Mouse (Mus musculus) MEL (cell line): Measurements from ENCODE around the gene Atp5h. TPM values are rescaled to one million over a fixed set of nuclear protein-coding genes. Genes with fewer than 3 reads are reported as not detected.

Experiments used
- DNase-seq: peaks from one replicate; pipeline ENCODE4 v3.0.0; 2011; ENCODE audit warnings: low read depth, low spot score
- H3K27ac ChIP-seq: 2 replicates; pipeline ENCODE4 v1.5.1; 2012; ENCODE audit warnings: low read depth, mild to moderate bottlenecking, control low read depth, low read length, moderate library complexity; ENCODE audit not compliant: control insufficient read depth
- H3K27me3 ChIP-seq, 2 experiments: fragments of 150-350 bp in 1 of 2; sonication (generic) in 1 of 2; 2 replicates each; pipeline ENCODE4 v1.6.1; 2012; ENCODE audit warnings: low read length in 2 of 2, mild to moderate bottlenecking in 2 of 2, improper control_type of control experiment in 1 of 2, moderate library complexity in 1 of 2; ENCODE audit not compliant: insufficient read depth in 2 of 2, control insufficient read depth in 1 of 2
- H3K36me3 ChIP-seq, 2 experiments: 2 replicates each; pipeline ENCODE4 v1.6.1; 2012 to 2014; ENCODE audit warnings: low read length in 2 of 2, improper control_type of control experiment in 1 of 2, inconsistent platforms in 1 of 2, mild to moderate bottlenecking in 1 of 2; ENCODE audit not compliant: insufficient read depth in 2 of 2, control insufficient read depth in 1 of 2
- H3K4me1 ChIP-seq, 2 experiments: fragments of 150-350 bp in 1 of 2; sonication (generic) in 1 of 2; 2 replicates each; pipeline ENCODE4 v1.6.1; 2012; ENCODE audit warnings: low read length in 2 of 2, improper control_type of control experiment in 1 of 2, mild to moderate bottlenecking in 1 of 2; ENCODE audit not compliant: insufficient read depth in 2 of 2, control insufficient read depth in 1 of 2
- H3K4me3 ChIP-seq, 2 experiments: fragments of 150-350 bp in 1 of 2; sonication (generic) in 1 of 2; 2 replicates each; pipeline ENCODE4 v1.5.1; 2012; ENCODE audit warnings: low read depth in 2 of 2, low read length in 2 of 2, mild to moderate bottlenecking in 2 of 2, moderate library complexity in 2 of 2, control low read depth in 1 of 2, improper control_type of control experiment in 1 of 2; ENCODE audit not compliant: control insufficient read depth in 1 of 2, insufficient read depth in 1 of 2
- H3K79me2 ChIP-seq: 2 replicates; pipeline ENCODE4 v1.6.1; 2012; ENCODE audit warnings: mild to moderate bottlenecking, low read length, moderate library complexity; ENCODE audit not compliant: control insufficient read depth, poor library complexity, insufficient read depth
- H3K9ac ChIP-seq: 2 replicates; pipeline ENCODE4 v1.6.1; 2012; ENCODE audit warnings: low read depth, mild to moderate bottlenecking, control low read depth, low read length, moderate library complexity; ENCODE audit not compliant: control insufficient read depth, poor library complexity, severe bottlenecking
- H3K9me3 ChIP-seq: fragments of 150-350 bp; sonication (generic); replicated peaks from 2 replicates; pipeline ENCODE4 v1.6.1; 2012; ENCODE audit warnings: mild to moderate bottlenecking, low read length, improper control_type of control experiment, moderate library complexity; ENCODE audit not compliant: insufficient read depth
- BHLHE40 ChIP-seq: IDR thresholded peaks from 2 replicates; pipeline ENCODE4 v1.6.1; 2012; ENCODE audit warnings: low read depth, mild to moderate bottlenecking, inconsistent platforms, low read length, improper control_type of control experiment, borderline replicate concordance
- CHD1 ChIP-seq: IDR thresholded peaks from 2 replicates; pipeline ENCODE4 v1.6.1; 2012; ENCODE audit warnings: low read depth, mild to moderate bottlenecking, inconsistent platforms, low read length, improper control_type of control experiment
- CHD2 ChIP-seq: IDR thresholded peaks from 2 replicates; pipeline ENCODE4 v1.6.1; 2011; ENCODE audit warnings: low read length, improper control_type of control experiment
- E2F4 ChIP-seq: IDR thresholded peaks from 2 replicates; pipeline ENCODE4 v1.6.1; 2011; ENCODE audit warnings: low read depth, low read length, improper control_type of control experiment, borderline replicate concordance
- ELF1 ChIP-seq: IDR thresholded peaks from 2 replicates; pipeline ENCODE4 v1.6.1; 2014; ENCODE audit warnings: low read depth, mild to moderate bottlenecking, inconsistent platforms, low read length, improper control_type of control experiment, moderate library complexity
- GATA1 ChIP-seq: IDR thresholded peaks from 2 replicates; pipeline ENCODE4 v1.6.1; 2011; ENCODE audit warnings: low read depth, low read length, improper control_type of control experiment
- HCFC1 ChIP-seq: IDR thresholded peaks from 2 replicates; pipeline ENCODE4 v1.6.1; 2012; ENCODE audit warnings: low read depth, mild to moderate bottlenecking, inconsistent platforms, low read length, improper control_type of control experiment, moderate library complexity
- MAFK ChIP-seq: IDR thresholded peaks from 2 replicates; pipeline ENCODE4 v1.6.1; 2011; ENCODE audit warnings: low read depth, mild to moderate bottlenecking, low read length, improper control_type of control experiment, borderline replicate concordance
- MAX ChIP-seq: IDR thresholded peaks from 2 replicates; pipeline ENCODE4 v1.6.1; 2011; ENCODE audit warnings: low read length, improper control_type of control experiment
- MAZ ChIP-seq: IDR thresholded peaks from 2 replicates; pipeline ENCODE4 v1.6.1; 2012; ENCODE audit warnings: low read depth, mild to moderate bottlenecking, inconsistent platforms, low read length, improper control_type of control experiment
- MEF2A ChIP-seq: IDR thresholded peaks from 2 replicates; pipeline ENCODE4 v1.6.1; 2014; ENCODE audit warnings: low read depth, mild to moderate bottlenecking, inconsistent platforms, low read length, improper control_type of control experiment; ENCODE audit not compliant: poor library complexity, insufficient replicate concordance, severe bottlenecking; ENCODE audit errors: extremely low read depth
- NELFE ChIP-seq: IDR thresholded peaks from 2 replicates; pipeline ENCODE4 v1.6.1; 2011; ENCODE audit warnings: low read depth, low read length, improper control_type of control experiment
- POLR2A ChIP-seq, 2 experiments: IDR thresholded peaks; 2 replicates each; pipeline ENCODE4 v1.6.1; 2011 to 2012; ENCODE audit warnings: low read length in 2 of 2, mild to moderate bottlenecking in 2 of 2, control low read depth in 1 of 2, improper control_type of control experiment in 1 of 2, low read depth in 1 of 2, moderate library complexity in 1 of 2; ENCODE audit not compliant: control insufficient read depth in 1 of 2, insufficient read depth in 1 of 2, poor library complexity in 1 of 2
- POLR2AphosphoS2 ChIP-seq: IDR thresholded peaks from 2 replicates; pipeline ENCODE4 v1.6.1; 2011; ENCODE audit warnings: low read length, improper control_type of control experiment
- RCOR1 ChIP-seq: IDR thresholded peaks from 2 replicates; pipeline ENCODE4 v1.6.1; 2012; ENCODE audit warnings: low read depth, mild to moderate bottlenecking, inconsistent platforms, low read length, improper control_type of control experiment
- SIN3A ChIP-seq: IDR thresholded peaks from 2 replicates; pipeline ENCODE4 v1.6.1; 2012; ENCODE audit warnings: low read length, improper control_type of control experiment, inconsistent platforms
- SMC3 ChIP-seq: IDR thresholded peaks from 2 replicates; pipeline ENCODE4 v1.6.1; 2011; ENCODE audit warnings: low read depth, low read length, improper control_type of control experiment
- TAL1 ChIP-seq: IDR thresholded peaks from 2 replicates; pipeline ENCODE4 v1.6.1; 2012; ENCODE audit warnings: mild to moderate bottlenecking, inconsistent platforms, low read length, moderate library complexity, mixed read lengths
- TBP ChIP-seq: IDR thresholded peaks from 2 replicates; pipeline ENCODE4 v1.8.0; 2011; ENCODE audit warnings: low read depth, low read length, improper control_type of control experiment
- ZC3H11A ChIP-seq: IDR thresholded peaks from 2 replicates; pipeline ENCODE4 v1.6.1; 2012; ENCODE audit warnings: low read depth, mild to moderate bottlenecking, inconsistent platforms, low read length, improper control_type of control experiment
- ZMIZ1 ChIP-seq: IDR thresholded peaks from 2 replicates; pipeline ENCODE4 v1.6.1; 2012; ENCODE audit warnings: low read depth, mild to moderate bottlenecking, inconsistent platforms, low read length, improper control_type of control experiment, moderate library complexity
- polyA plus RNA-seq, 2 experiments: library from polyadenylated mRNA; stranded (reverse) in 1 of 2; unstranded in 1 of 2; fragments of >175 nt in 1 of 2; fragments of >200 nt in 1 of 2; gene quantifications; 2 replicates each; pipeline versions ENCODE4 v1.2.1 to v1.2.4; 2012; ENCODE audit warnings: low replicate concordance in 2 of 2, low read depth in 1 of 2; ENCODE audit not compliant: insufficient read length in 2 of 2, insufficient read depth in 1 of 2, missing spikeins in 1 of 2
- total RNA-seq: library from RNA; depleted of rRNA; stranded (reverse); fragments of 300-350 nt; gene quantifications from 2 replicates; pipeline ENCODE4 v1.2.3, GENCODE M21; 2012

Gene Atp5h
- total and polyA plus RNA-seq, 3 experiments, result 525 to 1,715 (median 706) TPM

- no peaks in the 10 kb centered on the region for H3K79me2 ChIP-seq
- TF ChIP-seq POLR2AphosphoS2 (no peak), MAFK (no peak), TBP (no peak)
- TF ChIP-seq, all 39 proteins: peak for 0
- Histone ChIP-seq H3K36me3 (no peaks in the 10 kb centered on the region), H3K4me1 (no peaks in the 10 kb centered on the region), H3K27ac (no peak overlapping the region), H3K9me3 (no peaks in the 10 kb centered on the region), H3K4me3 (no peak overlapping the region), H3K9ac (no peak overlapping the region), H3K27me3 (peaks cover 0 to 9% of the 10 kb centered on the region in 2 experiments; a peak in 2 of 4 replicates)
- no peak for DNase-seq
Measured at GRCm38 (mm10) chr11:115463397-115463796, 43.6 kb upstream of the Atp5h start.

GRCm38 (mm10) chr11:115462243-115462891 is 42.6 kb upstream of the Atp5h start, which contains the start of gene Slc16a5:
Gene Slc16a5 (plus strand): TSS chr11:115462474.
- H3K9ac ChIP-seq, result no peak within 1 kb of the TSS
- peaks cover 0 to 9% of the 10 kb centered on the region in 2 experiments; a peak in 2 of 4 replicates for H3K27me3 ChIP-seq
- no peaks in the 10 kb centered on the region for H3K79me2 ChIP-seq
- TF ChIP-seq MEF2A (no peak), CHD1 (no peak), MAFK (no peak), POLR2AphosphoS2 (no peak), POLR2A (IDR thresholded peaks at IDR 0.05; ENCODE audit: control insufficient read depth in 1 of 2, insufficient read depth in 1 of 2, low read depth in 1 of 2, low read length in 2 of 2, poor library complexity in 1 of 2) (no peak), SIN3A (no peak), HCFC1 (no peak), MAZ (no peak), E2F4 (no peak), NELFE (no peak), MAX (no peak)
- H3K4me3 ChIP-seq, result no peak within 1 kb of the TSS
- no peaks in the 10 kb centered on the region for H3K9me3 ChIP-seq
- no peak within 1 kb of the TSS for H3K27ac ChIP-seq
- peaks cover 0 to 4% of the 10 kb centered on the region in 2 experiments; a peak in 2 of 4 replicates for H3K4me1 ChIP-seq
- H3K36me3 ChIP-seq, result peaks cover 0 to 2% of the 10 kb centered on the region in 2 experiments; a peak in 1 of 4 replicates
- DNase-seq, result no peak

- no peak for TF ChIP-seq RCOR1
- TF ChIP-seq ZC3H11A, result no peak
- TF ChIP-seq GATA1, result no peak
- TF ChIP-seq BHLHE40, result no peak
- TF ChIP-seq ELF1, result no peak
- no peak for TF ChIP-seq TAL1
- no peak for TF ChIP-seq ZMIZ1
- TF ChIP-seq POLR2A (IDR thresholded peaks at IDR 0.05; ENCODE audit: control insufficient read depth in 1 of 2, insufficient read depth in 1 of 2, low read depth in 1 of 2, low read length in 2 of 2, poor library complexity in 1 of 2), result no peak
- no peak for TF ChIP-seq POLR2AphosphoS2
- no peak for TF ChIP-seq NELFE
- TF ChIP-seq MAFK, result no peak
- no peak for TF ChIP-seq TBP
- TF ChIP-seq SMC3, result no peak
- TF ChIP-seq CHD2, result no peak
- Histone ChIP-seq H3K79me2 (no peaks in the 10 kb centered on the region), H3K4me3 (no peak overlapping the region), H3K27ac (no peak overlapping the region), H3K36me3 (peaks cover 0 to 3% of the 10 kb centered on the region in 2 experiments; a peak in 1 of 4 replicates), H3K4me1 (peaks cover 0 to 8% of the 10 kb centered on the region in 2 experiments; a peak in 2 of 4 replicates), H3K9ac (no peak overlapping the region), H3K9me3 (no peaks in the 10 kb centered on the region), H3K27me3 (peaks cover 0 to 9% of the 10 kb centered on the region in 2 experiments; a peak in 2 of 4 replicates)
- no peak for DNase-seq
Measured at GRCm38 (mm10) chr11:115461846-115462242, 42.1 kb upstream of the Atp5h start.
